Mouse (Mus musculus) G1E-ER4 (cell line): ENCODE data around the gene Rab12. TPM values are rescaled to one million over a fixed set of nuclear protein-coding genes. Genes with fewer than 3 reads are reported as not detected.

ENCODE experiments used
- GATA1 ChIP-seq: IDR thresholded peaks from one replicate; pipeline ENCODE4 v1.8.0; 2012; ENCODE audit warnings: low read length, inconsistent platforms
- polyA plus RNA-seq: library from polyadenylated mRNA; stranded (reverse); fragments of >175 nt; gene quantifications from 2 replicates; pipeline ENCODE4 v1.2.3, GENCODE M21; 2012

The Rab12 gene
- polyA plus RNA-seq, 1 experiment: 19.7 TPM

DNA sequence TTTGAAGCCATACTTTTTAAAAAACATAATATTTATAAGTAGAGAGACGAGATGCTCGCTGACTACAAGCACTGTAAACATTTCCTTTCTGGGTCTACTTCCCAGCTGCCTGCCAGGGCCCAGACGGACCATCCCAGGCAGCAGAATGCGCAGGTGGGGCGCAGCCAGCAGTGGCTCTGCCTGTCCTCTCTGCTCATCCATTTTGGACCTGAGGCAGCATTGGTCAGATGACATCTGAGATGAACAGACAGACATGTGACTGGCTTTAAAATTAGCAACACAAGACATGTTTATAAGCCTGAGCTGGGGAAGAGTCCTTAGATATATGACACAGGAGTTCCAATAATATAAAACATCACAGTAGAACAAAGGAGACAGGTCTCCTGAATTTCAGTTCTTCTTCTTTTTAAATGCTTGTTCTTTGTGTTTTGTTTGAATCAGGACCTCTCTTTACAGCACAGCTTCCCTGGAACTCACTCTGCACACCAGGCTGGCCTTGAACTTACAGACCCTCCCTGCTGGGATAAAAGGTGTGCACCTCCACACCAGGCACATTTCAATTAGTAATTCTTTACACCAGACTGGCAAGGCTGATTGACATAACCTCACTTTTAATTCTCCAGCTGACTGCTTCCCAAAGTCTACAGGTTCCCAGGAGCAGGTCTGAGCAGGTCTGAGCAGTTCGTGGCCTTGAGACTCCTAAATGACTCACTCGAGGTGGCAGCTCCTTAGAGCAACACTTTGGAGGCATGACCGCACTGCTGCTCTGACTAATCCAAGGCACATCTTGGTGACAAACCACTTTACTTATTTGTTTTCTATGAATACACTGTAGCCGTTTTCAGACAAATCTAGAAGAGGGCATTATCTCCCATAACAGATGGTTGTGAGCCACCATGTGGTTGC, 12.2 kb downstream of the Rab12 start:
- no peak for TF ChIP-seq GATA1

DNA sequence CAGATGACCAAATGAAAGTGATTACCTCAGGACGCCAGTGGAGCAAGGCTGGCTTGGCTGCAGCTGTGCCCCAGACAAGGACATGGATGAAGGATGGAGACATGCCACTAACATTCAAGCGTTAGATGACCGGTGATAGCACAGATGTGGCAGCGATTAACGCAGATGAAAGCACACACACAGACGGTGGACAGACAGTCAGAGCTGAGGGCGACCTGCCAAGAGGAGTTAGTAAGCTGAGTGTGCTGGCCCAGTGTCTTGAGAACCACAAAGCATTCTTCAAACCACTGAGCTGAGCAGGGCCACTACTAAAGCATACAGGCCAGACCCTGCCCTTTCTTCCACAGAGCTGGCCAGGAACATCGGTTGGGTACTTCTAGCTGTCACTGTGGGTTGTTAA, 14.6 kb downstream of the Rab12 start:
- no peak for TF ChIP-seq GATA1

DNA sequence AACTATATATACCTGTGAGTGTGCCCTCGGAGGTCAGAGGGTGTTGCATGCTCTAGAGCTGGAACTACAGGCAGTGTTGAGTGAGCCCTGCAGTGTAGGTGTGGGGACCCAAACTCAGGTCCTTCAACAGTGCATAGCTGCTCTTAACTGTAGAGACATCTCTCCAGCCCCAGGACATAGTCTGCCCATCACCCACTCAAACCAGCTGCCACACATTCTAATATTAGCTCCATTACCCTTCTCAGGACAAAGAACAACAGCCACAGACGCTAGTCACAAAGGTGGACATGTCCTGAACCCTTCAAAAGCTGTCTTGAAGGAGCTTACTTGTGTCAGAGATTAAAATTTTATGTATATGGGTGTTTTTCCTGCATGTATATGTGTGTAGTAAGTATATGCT, 15.3 kb downstream of the Rab12 start:
- TF ChIP-seq GATA1: no peak

DNA sequence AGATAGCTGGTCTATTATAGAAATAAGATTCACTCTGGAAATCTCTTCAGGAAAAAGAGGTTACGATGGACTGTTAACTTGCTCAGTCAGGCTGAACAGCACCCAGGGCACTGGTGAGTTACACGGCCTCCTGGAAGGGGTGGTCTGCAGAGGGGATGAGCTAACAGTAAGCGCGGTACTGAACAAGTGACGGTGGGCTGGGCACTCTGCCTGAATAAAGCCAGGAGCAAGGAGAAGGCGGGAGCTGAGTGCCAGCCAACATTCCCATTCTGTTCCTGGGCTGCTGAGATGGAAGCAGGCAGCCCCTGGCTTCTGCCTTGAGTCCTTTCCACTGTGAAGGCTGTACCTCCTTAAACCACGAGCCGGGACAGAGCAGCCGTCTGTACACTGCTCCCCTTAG, 16.1 kb downstream of the Rab12 start:
- TF ChIP-seq GATA1: no peak

DNA sequence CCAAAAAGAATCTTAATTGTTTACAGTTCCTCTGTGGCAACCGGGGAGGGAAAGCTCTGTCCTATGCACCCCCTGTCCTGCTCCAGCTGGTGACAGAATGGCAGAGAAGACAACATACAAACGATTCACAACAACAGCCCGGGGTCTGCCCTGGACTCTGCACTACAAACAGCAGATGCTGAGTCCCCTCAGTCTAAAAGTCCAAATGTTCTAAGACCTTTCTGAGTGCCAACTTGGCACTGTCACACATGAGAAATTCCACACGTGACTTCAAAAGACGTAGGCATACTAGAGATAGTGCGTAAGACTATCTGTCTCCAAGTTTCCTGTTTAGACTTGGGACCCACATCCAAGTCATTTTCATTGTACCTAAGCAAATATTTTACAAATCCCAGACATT, 16.7 kb downstream of the Rab12 start:
- TF ChIP-seq GATA1: no peak

DNA sequence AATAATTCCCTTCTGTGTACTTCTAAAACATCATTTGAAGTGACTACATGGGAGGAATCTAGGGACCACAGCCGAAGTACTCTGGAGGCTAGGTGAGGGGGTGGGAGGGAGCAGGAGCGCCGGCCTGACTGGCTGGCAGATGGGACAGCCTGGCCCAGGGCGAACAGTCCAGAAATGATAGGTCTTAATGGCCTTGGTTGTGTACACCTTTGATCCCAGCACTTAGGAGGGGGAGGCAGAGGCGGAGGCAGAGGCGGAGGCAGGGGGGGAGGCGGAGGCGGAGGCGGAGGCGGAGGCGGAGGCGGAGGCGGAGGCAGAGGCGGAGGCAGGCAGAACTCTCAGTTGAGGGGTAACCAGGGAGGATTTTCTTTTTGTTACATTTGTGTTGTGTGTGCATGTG, 20.9 kb downstream of the Rab12 start:
- TF ChIP-seq GATA1: no peak

DNA sequence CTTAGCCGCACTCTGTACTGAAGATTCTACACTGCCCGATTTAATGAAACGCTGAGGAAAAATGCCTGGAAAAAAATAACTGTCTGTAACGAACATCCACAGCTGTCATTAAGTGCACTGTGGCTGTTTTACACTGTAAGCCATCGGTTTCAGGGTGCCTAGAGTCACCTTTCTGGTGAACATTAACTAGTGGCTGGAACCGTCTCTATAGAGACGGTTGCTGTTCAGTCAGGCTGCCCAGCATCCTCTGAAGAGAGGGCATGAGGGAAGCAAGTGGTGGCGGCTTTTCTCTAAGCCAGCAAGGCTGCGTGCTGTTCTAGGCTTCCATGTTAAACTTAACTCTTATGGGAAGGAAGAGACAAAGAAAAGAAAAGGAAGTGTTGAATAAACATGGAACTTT, 22.9 kb downstream of the Rab12 start:
- TF ChIP-seq GATA1: no peak

DNA sequence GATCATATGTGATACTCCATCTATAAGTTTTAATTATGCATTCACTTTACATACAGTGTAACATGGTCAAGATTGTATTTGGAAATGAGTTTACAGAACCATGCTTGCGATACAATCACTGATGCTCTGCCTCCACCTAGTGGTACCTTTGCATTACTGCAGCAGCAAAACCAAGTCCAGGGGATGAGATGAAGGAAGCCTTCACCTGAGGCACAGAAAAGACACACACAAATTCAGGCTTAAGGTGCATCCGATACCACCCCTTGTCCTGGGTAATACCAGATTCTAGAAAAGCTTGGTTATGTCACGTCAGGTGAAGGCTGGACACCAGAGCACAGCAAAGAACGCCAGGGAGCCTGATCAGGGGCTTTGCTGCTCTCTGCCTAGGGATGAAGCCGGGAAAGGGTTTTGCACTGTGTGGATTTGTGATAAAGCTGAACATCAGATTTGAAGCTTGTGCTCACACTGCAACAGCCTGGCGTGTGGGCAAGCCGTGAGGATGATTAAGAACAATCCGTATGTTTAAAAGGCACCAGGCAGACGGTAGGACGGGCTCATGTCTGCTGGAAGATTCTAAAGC, 29.4 kb downstream of the Rab12 start:
- TF ChIP-seq GATA1: no peak

DNA sequence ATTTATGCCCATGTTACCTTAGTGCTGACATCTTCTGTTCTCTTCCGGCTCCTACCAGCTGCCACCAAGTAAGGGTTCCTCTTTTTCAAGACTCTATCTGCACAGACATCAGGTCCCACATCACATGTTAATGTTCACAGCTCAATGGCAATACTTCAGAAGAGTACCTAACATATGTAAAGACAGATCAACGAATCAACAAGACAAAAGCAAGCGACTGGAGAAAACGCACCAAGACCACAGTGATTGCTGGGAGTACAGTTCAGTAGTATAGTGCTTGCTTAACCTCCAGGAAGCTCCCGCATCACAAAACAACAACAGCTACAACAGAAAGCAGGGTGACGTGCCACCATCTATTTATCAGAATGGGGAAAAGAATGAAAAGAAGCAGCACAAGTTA, 33.0 kb downstream of the Rab12 start:
- TF ChIP-seq GATA1: no peak

DNA sequence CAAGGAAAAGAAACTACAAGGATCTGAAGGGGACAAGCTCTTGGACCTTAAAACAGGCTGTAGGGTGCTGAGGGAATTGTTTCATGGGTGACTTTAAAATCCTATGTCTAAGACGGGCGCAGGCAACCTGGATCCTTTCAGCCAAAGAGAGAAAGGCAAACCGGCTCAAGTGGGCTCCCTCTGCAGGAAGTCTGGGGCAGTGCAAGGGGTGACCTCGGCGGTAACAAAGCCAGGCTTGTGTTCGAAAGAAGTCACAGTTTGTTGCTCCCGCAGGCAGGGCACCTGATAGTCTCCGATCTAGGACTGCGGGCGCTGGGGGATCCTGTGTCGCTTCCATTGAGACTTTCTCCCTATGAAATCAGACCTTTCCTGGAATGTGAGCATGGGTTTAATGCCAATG, 33.8 kb downstream of the Rab12 start:
- TF ChIP-seq GATA1: no peak

DNA sequence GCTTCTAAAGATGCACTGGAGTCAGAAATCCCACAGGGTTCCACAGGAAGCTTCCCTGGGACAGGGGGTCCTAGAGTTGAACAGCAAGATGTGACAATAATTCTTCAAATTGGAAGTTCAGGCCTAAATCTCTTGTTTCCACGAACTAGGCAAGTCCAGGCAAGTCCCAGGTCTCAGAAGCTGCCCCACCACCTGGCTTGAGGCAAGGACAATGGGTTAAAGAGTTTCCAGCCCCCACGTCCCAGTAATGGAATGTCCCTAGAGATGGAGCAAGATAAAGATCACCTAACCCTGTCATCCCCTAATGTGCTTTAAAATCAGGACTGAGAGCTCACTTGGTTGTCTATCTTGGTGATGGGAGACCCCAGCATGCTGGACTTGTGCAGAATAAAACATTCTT, 34.6 kb downstream of the Rab12 start:
- TF ChIP-seq GATA1: no peak

DNA sequence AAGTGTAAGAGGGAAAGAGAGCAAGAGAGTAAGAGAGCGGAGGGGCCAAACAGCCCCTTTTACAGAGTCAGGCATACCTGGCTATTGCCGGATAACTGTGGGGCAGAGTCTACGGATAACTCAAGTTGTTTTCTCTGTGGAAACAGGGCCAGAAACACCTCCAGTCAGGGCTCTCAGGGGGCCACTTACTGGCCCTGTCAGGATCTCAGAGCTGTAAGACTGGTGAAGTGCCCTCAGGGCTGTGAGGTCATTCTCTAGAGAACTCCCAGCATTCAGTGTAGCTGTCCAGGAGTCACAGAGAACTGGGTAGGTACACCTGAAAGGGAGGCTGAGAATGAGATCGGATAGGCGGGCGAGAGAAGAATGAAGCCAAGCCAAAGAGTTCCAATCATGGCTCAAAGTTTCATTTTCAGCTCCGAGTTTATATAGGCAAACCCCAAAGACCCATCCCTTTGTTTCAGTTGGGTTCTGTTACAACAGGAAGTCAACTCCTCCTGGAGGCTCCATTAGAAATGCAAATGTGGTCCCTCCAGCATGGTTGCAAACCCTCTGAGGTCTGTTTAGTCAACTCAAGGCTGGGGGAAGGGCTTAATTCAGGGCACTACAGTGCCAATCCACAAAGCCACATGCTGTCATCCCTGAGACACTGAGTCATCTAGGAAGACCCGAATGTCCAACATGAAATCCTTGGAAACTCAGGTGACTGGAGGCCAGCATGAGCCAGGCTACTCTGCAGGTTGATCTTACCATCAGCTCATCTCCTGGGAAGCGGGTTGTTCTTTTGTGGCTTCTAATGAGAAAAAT, 35.7 kb downstream of the Rab12 start:
- TF ChIP-seq GATA1: no peak

DNA sequence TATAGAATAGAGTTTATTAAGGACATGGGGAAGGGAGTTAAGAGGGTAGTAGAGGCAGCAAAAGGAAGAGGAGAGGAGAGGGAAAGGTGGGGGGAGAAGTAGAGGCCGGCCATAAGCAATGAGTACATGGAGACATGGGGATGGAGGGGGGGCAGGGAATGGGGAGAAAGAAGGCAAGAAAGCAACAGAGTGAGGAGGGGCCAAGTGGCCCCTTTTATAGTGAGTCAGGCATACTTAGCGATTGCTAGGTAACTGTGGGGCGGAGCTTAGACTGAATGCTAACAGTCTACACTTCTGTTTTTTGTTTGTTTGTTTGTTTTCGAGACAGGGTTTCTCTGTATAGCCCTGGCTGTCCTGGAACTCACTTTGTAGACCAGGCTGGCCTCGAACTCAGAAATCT, 38.2 kb downstream of the Rab12 start:
- TF ChIP-seq GATA1: no peak

DNA sequence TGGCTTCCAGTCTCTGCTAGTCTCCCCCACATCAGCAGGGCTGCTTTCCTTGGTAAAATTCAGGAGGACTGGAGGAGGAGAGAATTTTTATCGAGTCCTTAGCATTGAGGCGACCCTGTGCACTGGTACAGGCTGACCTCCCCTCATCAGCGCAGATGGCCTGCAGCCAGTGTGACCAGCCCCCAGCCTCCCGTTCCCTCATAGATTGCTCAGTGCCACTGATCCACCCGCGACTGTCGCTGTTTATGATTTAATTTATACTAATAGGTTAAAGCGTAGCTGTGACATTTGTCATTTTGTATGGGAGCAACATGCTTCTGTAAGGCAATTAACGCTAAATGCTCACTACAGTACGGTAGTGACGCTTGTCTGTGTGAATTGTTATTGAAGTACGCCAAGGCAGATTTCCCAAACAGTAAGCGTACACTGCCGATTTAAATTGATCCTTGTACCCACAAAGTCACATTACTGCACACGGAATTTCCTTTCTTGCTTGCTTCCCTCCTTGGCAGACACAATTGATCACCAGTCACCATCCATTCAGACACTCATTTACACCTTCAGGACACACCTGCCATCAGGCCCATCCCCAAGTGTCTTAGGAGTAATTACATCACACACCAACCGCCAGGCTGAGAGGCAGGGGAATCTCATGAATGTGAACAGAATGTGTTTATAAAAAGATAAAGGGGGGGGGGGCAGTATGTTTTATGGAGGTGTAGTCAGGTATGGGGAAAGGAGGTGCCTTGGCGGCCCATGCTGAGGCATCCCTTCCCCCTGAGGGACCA, 38.8 kb downstream of the Rab12 start:
- no peak for TF ChIP-seq GATA1

DNA sequence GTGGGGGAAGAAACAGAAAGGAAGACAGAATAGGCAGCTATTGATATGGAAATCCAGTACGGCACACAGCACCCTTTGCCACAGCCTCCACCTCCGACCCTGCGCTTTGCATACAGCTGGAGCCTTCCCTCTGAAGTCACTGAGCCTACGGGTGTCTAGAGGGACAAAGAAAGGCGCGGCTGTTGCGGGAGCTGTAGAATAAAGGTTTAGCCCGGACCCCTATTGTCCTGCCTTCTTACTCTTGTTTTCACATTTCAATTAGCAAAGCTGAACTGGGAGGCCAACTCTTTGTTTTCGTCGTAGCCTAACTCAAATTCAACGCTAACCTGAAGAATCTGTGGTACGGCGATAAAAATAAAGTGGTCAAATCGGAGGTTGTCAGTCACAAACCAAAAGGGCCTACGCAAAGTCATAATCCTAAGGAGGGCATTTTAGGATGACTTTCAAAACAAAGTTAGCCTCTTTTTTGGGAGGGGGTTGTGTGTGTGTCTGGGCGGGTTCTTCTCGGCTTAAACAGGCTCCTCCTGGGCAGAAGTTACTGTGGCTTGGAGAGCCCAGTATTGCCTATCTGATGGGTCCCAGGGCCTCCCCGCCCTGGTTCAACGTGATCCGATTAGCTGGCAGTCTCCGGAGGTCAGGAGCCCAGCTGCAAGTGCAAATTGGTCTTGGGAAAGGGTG, 39.6 kb downstream of the Rab12 start:
- no peak for TF ChIP-seq GATA1
